Mouse (Mus musculus) brown adipose tissue, adult 24 weeks (tissue): ENCODE results near the gene Ergic3. TPM values are rescaled to one million over a fixed set of nuclear protein-coding genes. Genes with fewer than 3 reads are reported as not detected.

Experiments used
- H3K27ac ChIP-seq: fragments of 200-500 bp; replicated peaks from 2 replicates; pipeline ENCODE4 v1.5.1; 2012; ENCODE audit warnings: low read depth, mild to moderate bottlenecking, low read length
- H3K4me1 ChIP-seq: fragments of 200-500 bp; 2 replicates; pipeline ENCODE4 v1.6.1; 2012; ENCODE audit warnings: low read length, mixed read lengths; ENCODE audit not compliant: control insufficient read depth, insufficient read depth, insufficient read length
- H3K4me3 ChIP-seq: fragments of 200-500 bp; 2 replicates; pipeline ENCODE4 v1.5.1; 2012; ENCODE audit warnings: low read depth, mild to moderate bottlenecking, low read length, moderate library complexity; ENCODE audit not compliant: insufficient read depth
- polyA plus RNA-seq: library from polyadenylated mRNA; stranded (reverse); fragments of >200 nt; gene quantifications from 2 replicates; pipeline ENCODE4 v1.2.4, GENCODE M21; 2012; ENCODE audit not compliant: missing spikeins, insufficient read depth, insufficient read length

The Ergic3 gene
- polyA plus RNA-seq, 1 experiment: 99.2 TPM

DNA sequence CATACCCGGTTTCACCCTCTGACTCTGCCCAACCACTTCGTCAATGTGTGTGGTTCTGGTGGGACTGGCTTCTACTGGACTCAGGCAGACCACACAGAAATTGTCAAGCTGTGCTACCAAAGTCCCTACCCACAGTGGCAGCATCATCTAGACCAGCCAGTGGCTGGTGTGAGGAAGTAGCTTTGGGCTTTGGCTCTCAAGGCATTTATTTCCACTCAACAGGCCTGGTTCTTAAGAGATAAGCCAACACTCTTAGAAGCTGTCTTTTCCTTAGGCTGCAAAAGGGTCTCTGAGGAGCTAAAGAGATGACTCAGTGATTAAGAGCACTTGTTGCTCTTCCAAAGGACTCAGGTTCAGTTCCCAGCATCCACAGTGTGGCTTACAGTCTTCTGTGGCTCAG is 13.9 kb downstream of the Ergic3 start:
- H3K4me1 ChIP-seq: no peaks in the 10 kb centered on the region
- no peak overlapping the region for H3K4me3 ChIP-seq
- no peak overlapping the region for H3K27ac ChIP-seq

- Histone ChIP-seq H3K4me1 (no peaks in the 10 kb centered on the region), H3K27ac (no peak overlapping the region), H3K4me3 (no peak overlapping the region)
Observed at GRCm38 (mm10) chr2:156025482-156025881, 17.6 kb downstream of the Ergic3 start.

GRCm38 (mm10) chr2:156039390-156039789 is 31.5 kb downstream of the Ergic3 start:
- no peak overlapping the region for H3K27ac ChIP-seq
- H3K4me3 ChIP-seq: no peak overlapping the region
- no peaks in the 10 kb centered on the region for H3K4me1 ChIP-seq

DNA sequence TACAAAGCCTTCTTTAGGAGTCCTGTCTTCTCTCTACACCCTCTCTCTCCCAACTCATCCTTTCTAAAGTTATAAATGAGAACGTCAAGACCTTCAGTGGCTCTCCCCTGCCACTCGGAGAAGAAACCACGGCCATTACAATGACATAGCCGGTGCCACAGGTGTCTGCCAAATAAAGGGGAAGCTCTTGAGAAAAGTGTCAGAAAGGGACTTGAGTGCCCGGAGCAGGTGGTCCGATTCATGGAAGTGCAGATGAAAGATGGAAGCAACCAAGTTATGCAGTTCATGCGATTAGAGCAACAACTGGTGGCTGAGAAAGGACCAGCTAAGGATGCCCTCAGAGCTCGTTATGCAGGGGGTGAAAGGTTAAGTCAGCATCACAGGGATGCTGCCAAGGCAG is 35.1 kb downstream of the Ergic3 start:
- Histone ChIP-seq H3K27ac (no peak overlapping the region), H3K4me1 (no peaks in the 10 kb centered on the region), H3K4me3 (no peak overlapping the region)

GRCm38 (mm10) chr2:156047929-156048328 is 40.1 kb downstream of the Ergic3 start:
- H3K4me3 ChIP-seq: no peak overlapping the region
- H3K4me1 ChIP-seq: no peaks in the 10 kb centered on the region
- H3K27ac ChIP-seq: no peak overlapping the region

DNA sequence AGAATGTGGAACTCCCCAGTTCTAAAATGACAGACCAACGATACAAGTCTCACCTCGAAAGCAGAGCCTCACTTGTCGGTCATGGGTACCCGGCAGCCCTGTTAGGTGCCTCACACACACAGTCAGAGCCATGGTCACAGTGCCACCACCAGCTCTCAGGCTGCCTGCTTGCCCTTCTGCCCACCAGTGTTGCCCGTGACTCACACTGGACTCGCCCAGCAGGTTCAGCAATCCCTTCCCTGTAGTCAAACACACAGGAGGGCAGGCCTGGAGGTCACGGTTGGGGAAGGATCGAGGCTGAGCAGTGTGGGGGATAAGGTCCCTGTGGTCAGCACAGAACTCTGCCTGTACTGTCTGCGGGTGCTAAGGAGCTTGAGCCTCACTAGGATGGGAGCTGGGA is 45.0 kb downstream of the Ergic3 start, which contains the start of gene Fer1l4:
Gene Fer1l4 (minus strand): TSS at position 132 of the 400 bp plus-strand sequence.
- Histone ChIP-seq H3K4me3 (no peak within 1 kb of the TSS), H3K27ac (no peak within 1 kb of the TSS), H3K4me1 (no peaks in the 10 kb centered on the region)

- Histone ChIP-seq H3K27ac (no peak within 1 kb of the TSS), H3K4me1 (no peaks in the 10 kb centered on the region), H3K4me3 (peak within 1 kb of the TSS; percentile 74)
Observed at GRCm38 (mm10) chr2:156065099-156066041, 57.5 kb downstream of the Ergic3 start, which contains the start of gene Spag4. TSS of gene Spag4 (plus strand) at chr2:156065175.

DNA sequence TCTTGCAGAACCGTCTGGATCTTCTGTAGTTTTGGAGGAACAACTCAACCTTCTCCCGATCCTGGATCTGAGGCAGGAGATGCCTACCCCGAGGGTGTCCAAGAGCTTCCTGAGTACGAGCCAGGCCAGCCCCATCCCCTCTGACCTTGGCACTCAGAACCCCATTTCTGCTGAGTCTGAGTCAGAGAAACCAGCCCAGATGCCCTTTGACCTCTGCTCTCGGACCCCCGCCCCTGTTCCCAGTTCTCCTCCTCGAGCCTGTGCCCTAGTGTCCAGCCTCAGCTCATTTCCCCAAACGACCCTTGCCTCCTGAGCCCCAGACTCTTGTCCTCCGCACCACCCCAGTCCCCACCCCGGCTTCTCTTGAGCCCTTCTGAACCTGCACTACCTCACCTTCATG is 58.3 kb downstream of the Ergic3 start:
- Histone ChIP-seq H3K4me1 (no peaks in the 10 kb centered on the region), H3K27ac (no peak overlapping the region), H3K4me3 (peak overlapping the region; percentile 68)

Other genes starting within 250 kb of the Ergic3 start
- gene Mmp24, start 232.7 kb upstream of the Ergic3 start, polyA plus RNA-seq: not detected in 2 replicates
- 43.8 and 58.8 TPM in 2 replicates for gene BC029722, start 188.6 kb upstream of the Ergic3 start, polyA plus RNA-seq
- gene Eif6, start 181.1 kb upstream of the Ergic3 start, polyA plus RNA-seq: 48.6 and 64.7 TPM in 2 replicates
- not detected in 2 replicates for gene Fam83c, start 173.2 kb upstream of the Ergic3 start, polyA plus RNA-seq
- gene Uqcc1, start 77.7 kb upstream of the Ergic3 start, polyA plus RNA-seq: 178 and 202 TPM in 2 replicates
- not detected in 2 replicates for gene Gm15557, start 67.3 kb upstream of the Ergic3 start, polyA plus RNA-seq
- gene Gdf5, start 62.7 kb upstream of the Ergic3 start, polyA plus RNA-seq: 2.4 and 3.1 TPM in 2 replicates
- gene Cep250, start 51.6 kb upstream of the Ergic3 start, polyA plus RNA-seq: 2.6 and 3.4 TPM in 2 replicates
- 2.4 and 2.6 TPM in 2 replicates for gene 6430550D23Rik, start 68 bp upstream of the Ergic3 start, polyA plus RNA-seq
- not detected in 2 replicates for gene Fer1l4, start 44.9 kb downstream of the Ergic3 start, polyA plus RNA-seq
- 4.0 and 5.4 TPM in 2 replicates for gene Spag4, start 57.1 kb downstream of the Ergic3 start, polyA plus RNA-seq
- gene Cpne1, start 103.9 kb downstream of the Ergic3 start, polyA plus RNA-seq: 31.6 and 33.3 TPM in 2 replicates
- 6.4 TPM in 2 replicates for gene Rbm12, start 103.9 kb downstream of the Ergic3 start, polyA plus RNA-seq
- 2.9 and 4.3 TPM in 2 replicates for gene Gm28036, start 119.0 kb downstream of the Ergic3 start, polyA plus RNA-seq
- 723 and 898 TPM in 2 replicates for gene Romo1, start 136.0 kb downstream of the Ergic3 start, polyA plus RNA-seq
- gene Nfs1, start 136.1 kb downstream of the Ergic3 start, polyA plus RNA-seq: 107 and 161 TPM in 2 replicates
- gene Rbm39, start 172.2 kb downstream of the Ergic3 start, polyA plus RNA-seq: 113 and 143 TPM in 2 replicates
- 9.1 and 17.5 TPM in 2 replicates for gene Phf20, start 188.4 kb downstream of the Ergic3 start, polyA plus RNA-seq